ENCODE assay signal across 8 mouse cellular contexts in the genomic region with DNA sequence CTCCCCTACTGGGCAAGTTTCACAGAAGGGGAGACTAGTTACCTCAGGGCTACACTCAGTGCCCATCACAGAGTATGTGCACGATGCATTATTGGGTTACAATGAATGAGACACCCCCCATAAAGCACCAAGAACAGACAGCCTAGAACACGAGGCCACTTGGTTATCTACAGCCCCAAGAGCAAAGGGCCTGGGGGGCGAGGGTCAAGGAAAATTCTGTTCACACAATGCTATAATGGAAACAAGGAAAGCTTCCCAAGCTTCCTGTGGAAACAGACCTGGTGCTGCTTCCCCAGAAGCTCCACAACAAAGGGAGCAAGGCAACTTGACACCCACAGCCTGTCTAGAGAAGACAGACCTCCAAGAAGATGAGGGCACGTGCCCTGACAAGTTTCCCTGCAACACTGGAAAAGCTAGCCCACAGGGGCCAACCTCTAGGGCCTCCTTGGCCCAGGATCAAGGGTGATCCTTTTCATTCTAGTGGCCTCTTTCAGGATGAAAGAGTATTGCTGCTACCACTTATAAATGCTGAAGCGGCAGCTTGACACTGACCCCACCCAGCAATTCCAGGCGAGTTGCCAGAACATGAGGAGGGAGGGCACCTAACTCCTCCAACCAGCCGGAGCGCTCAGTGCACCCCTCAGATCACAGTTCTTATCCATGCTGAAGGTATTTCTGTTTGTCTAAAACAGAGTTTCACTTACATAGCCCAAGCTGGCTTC. TPM values are rescaled to one million over a fixed set of nuclear protein-coding genes. Genes with fewer than 3 reads are reported as not detected.
DNase-seq lines count a peak whose midpoint lies in the region; ATAC-seq lines count a peak whose summit lies in the region.

No protein-coding gene starts in this region.

- H3K27me3 ChIP-seq in liver, embryonic 16.5 days (ENCODE audit: control insufficient read depth, insufficient read depth, low read depth, low read length), result no peaks in the 10 kb centered on the region

- peak; percentile 44 for ATAC-seq in liver, embryonic 16.5 days (ENCODE audit: low read depth)
- ATAC-seq in monocyte, adult 5-6 weeks (replicated peaks; ENCODE audit: insufficient number of reproducible peaks, low FRiP score, low TSS enrichment, poor library complexity, severe bottlenecking), result no peak

- intact Hi-C loops in gastrocnemius, postnatal 36 days (cut with DNase I), result no loop called here

- peaks cover 43% of the 10 kb centered on the region for H3K36me3 ChIP-seq in liver, embryonic 16.5 days (ENCODE audit: control insufficient read depth, insufficient read depth)

- peak; percentile 56 for DNase-seq in retina, postnatal 1 day
- DNase-seq in retina, embryonic 14.5 days (ENCODE audit: low spot score), result no peak
- DNase-seq in cerebellum, adult 18-20 months, result peak; percentile 59 to 70
- peak; percentile 65 to 79 for DNase-seq in gastrocnemius, postnatal 36 days
- peak; percentile 88 to 90 for DNase-seq in kidney, adult 8-10 months
- DNase-seq in spleen, adult 12 weeks (ENCODE audit: low spot score), result peak; percentile 83

- 35% methylated on average over 8 of the region's 8 CpGs for WGBS in liver, embryonic 16.5 days (ENCODE audit: insufficient replicate concordance)

- H3K27ac ChIP-seq in liver, embryonic 16.5 days (ENCODE audit: low read length), result peak overlapping the region; percentile 99

- peak overlapping the region; percentile 69 for H3K9ac ChIP-seq in liver, embryonic 16.5 days (ENCODE audit: low read depth, low read length)

- H3K4me3 ChIP-seq in liver, embryonic 16.5 days (ENCODE audit: low read depth, low read length), result peak overlapping the region; percentile 50

- peaks cover 79% of the 10 kb centered on the region for H3K4me1 ChIP-seq in liver, embryonic 16.5 days (ENCODE audit: control insufficient read depth, low read depth, low read length)

- no peaks in the 10 kb centered on the region for H3K9me3 ChIP-seq in liver, embryonic 16.5 days (replicated peaks; ENCODE audit: control insufficient read depth, low read length)

- H3K4me2 ChIP-seq in liver, embryonic 16.5 days (ENCODE audit: low read depth, low read length), result peak overlapping the region; percentile 75

RNA-seq across cellular contexts. Expression of gene Ranbp10, which starts 27.9 kb away (rescaled TPM):
- total RNA-seq in gastrocnemius, postnatal 36 days (2021), result 10 to 100 TPM; 19.7 to 22.0 TPM
- 44.3 and 50.1 TPM in 2 replicates for polyA plus RNA-seq in liver, embryonic 16.5 days (2015; fragmentation: Nextera tagmentation; extraction: Ambion mirVana)
- total RNA-seq in monocyte, adult 5-6 weeks (2017), result 11.8 to 19.7 TPM (median 13.0 TPM) in 3 replicates

RNA-seq across cellular contexts. Expression of gene Tsnaxip1, which starts 28.3 kb away (rescaled TPM):
- not detected for total RNA-seq in gastrocnemius, postnatal 36 days (2021)
- polyA plus RNA-seq in liver, embryonic 16.5 days (2015; fragmentation: Nextera tagmentation; extraction: Ambion mirVana), result 0.07 TPM in 2 replicates
- 0.19 TPM in 1 of 3 replicates, not detected in the others for total RNA-seq in monocyte, adult 5-6 weeks (2017)

RNA-seq across cellular contexts. Expression of gene Gfod2, which starts 40.8 kb away (rescaled TPM):
- 1 to 10 TPM; 6.6 to 6.8 TPM for total RNA-seq in gastrocnemius, postnatal 36 days (2021)
- polyA plus RNA-seq in liver, embryonic 16.5 days (2015; fragmentation: Nextera tagmentation; extraction: Ambion mirVana), result 1.6 and 1.8 TPM in 2 replicates
- 0.21 to 2.7 TPM in 2 of 3 replicates, not detected in the other for total RNA-seq in monocyte, adult 5-6 weeks (2017)

RNA-seq across cellular contexts. Expression of gene Cenpt, which starts 53.8 kb away (rescaled TPM):
- total RNA-seq in gastrocnemius, postnatal 36 days (2021), result 1 to 10 TPM; 1.1 to 1.2 TPM
- polyA plus RNA-seq in liver, embryonic 16.5 days (2015; fragmentation: Nextera tagmentation; extraction: Ambion mirVana), result 19.1 and 20.5 TPM in 2 replicates
- total RNA-seq in monocyte, adult 5-6 weeks (2017), result 3.6 to 7.3 TPM (median 5.4 TPM) in 3 replicates

RNA-seq across cellular contexts. Expression of gene Thap11, which starts 55.7 kb away (rescaled TPM):
- total RNA-seq in gastrocnemius, postnatal 36 days (2021), result 10 to 100 TPM; 19.0 TPM
- 25.4 and 26.4 TPM in 2 replicates for polyA plus RNA-seq in liver, embryonic 16.5 days (2015; fragmentation: Nextera tagmentation; extraction: Ambion mirVana)
- total RNA-seq in monocyte, adult 5-6 weeks (2017), result 12.3 to 21.2 TPM (median 20.9 TPM) in 3 replicates
